Mouse (Mus musculus): ENCODE results near the gene Tex45. TPM values are rescaled to one million over a fixed set of nuclear protein-coding genes. Genes with fewer than 3 reads are reported as not detected.

Gene Tex45
- polyA plus RNA-seq, 1 experiment from 2014 or later = 0.61 TPM

DNA sequence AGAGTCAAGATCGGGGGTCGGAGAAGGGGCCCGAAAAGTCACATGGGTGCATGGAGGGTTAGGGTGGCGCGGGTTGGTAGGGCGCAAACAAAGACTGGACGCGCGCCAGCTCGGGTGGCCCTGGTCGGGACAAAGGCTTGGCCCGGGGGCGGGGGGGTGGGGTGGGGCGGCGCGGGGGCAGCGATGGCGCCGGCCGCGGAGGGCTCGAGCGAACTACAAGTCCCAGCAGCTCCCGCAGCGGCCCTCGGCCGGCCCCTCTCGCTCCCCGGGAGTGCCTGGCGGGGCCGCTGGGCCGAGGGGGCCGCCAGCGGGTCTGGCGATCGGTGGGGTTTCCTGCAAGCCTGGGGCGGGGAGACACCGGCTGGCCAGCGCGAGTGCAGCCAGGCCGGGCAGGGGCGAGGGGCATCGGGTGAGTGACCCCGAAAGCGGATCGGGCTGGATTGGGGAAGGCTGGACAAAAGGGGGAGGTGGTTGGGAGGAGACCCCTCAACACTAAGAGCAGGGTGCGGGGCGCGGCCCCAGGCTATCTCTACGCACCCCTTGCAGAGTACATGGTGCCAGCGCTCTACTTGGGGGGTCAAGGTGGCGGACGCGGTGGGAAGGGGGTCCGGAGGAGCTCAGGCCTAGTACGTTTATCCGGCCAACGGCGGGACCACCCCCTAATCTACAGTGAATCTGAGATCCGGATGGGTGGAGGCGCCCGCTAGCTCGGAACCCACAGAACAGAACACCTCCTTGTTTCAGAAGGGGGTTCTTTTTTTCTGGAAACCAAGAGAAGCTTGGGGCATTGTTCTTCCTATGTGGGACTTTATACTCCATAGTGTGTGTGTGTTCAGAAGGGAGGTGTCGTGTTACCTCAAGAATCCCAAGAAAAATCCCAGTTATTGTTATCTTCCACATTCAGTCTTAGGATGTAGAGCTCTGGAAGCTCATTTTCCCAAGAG lies 22.5 kb downstream of the Tex45 start, which contains the start of gene Zfp358:
Gene Zfp358, plus strand, starts transcription at position 238 of the 944 bp plus-strand sequence.
- under 1% methylated on average over 56 of the region's 64 CpGs for WGBS
- H3K4me1 ChIP-seq = peaks cover 33% of the 10 kb centered on the region
- H3K36me3 ChIP-seq = peaks cover 38% of the 10 kb centered on the region
- H3K27ac ChIP-seq (replicated peaks) = peak within 1 kb of the TSS; percentile 89
- H3K9ac ChIP-seq (replicated peaks) = peak within 1 kb of the TSS; percentile 99
- no peaks in the 10 kb centered on the region for H3K27me3 ChIP-seq (replicated peaks)
- ATAC-seq (ENCODE audit: low FRiP score) = peak; percentile 91
- H3K9me3 ChIP-seq (replicated peaks) = no peaks in the 10 kb centered on the region
- H3K4me3 ChIP-seq (replicated peaks) = peak within 1 kb of the TSS; percentile 78
- peak within 1 kb of the TSS; percentile 65 for H3K4me2 ChIP-seq

DNA sequence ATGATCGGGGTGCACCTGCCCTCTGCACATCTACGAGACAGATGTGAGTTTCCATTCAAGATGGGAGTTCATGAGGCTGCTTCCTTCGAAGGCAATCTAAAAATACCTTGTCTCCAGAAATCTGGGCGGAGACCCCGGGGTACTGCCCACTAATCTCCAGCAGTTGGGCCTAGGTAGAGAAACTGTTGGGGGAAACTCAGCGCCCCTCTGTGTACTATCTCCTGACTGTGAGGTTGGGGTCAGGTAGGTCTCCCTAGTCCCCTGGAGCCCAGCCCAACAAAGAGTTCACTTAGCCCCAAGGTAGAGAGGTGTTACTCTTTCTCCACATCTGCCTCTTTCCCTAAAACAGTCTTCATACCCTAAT lies 23.2 kb downstream of the Tex45 start:
- Histone ChIP-seq H3K27me3 (replicated peaks) (no peaks in the 10 kb centered on the region), H3K4me1 (peaks cover 35% of the 10 kb centered on the region), H3K4me3 (replicated peaks) (peak overlapping the region; percentile 78), H3K36me3 (peaks cover 39% of the 10 kb centered on the region), H3K9ac (replicated peaks) (peak overlapping the region; percentile 99), H3K9me3 (replicated peaks) (no peaks in the 10 kb centered on the region), H3K4me2 (peak overlapping the region; percentile 65), H3K27ac (replicated peaks) (peak overlapping the region; percentile 89)
- 39% methylated on average over 6 of the region's 6 CpGs for WGBS
- no peak for ATAC-seq (ENCODE audit: low FRiP score)

DNA sequence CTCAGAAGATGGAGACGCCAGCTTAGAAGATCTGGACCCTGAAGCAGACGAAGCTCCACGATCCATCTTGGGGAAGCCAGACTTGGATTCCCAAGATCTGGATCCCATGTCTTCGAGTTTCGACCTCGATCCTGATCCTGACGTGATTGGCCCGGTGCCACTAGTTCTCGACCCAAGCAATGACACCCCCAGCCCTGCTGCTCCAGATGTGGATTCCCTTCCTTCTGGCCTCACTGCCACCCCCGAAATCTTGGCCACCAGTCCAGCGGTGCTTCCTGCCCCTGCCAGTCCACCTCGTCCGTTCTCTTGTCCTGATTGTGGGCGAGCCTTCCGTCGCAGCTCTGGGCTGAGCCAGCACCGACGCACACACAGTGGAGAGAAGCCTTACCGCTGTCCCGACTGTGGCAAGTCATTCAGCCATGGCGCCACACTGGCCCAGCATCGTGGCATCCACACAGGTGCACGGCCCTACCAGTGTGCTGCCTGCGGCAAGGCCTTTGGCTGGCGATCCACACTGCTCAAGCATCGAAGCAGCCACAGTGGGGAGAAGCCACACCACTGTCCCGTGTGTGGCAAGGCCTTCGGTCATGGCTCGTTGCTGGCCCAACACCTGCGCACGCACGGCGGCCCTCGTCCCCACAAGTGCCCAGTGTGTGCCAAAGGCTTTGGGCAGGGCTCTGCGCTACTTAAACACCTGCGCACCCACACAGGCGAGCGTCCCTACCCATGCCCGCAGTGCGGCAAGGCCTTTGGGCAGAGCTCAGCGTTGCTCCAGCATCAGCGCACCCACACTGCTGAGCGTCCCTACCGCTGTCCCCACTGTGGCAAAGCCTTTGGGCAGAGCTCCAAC lies 25.1 kb downstream of the Tex45 start:
- Histone ChIP-seq H3K4me2 (no peak overlapping the region), H3K9me3 (replicated peaks) (no peaks in the 10 kb centered on the region), H3K36me3 (peaks cover 39% of the 10 kb centered on the region), H3K9ac (replicated peaks) (no peak overlapping the region), H3K27me3 (replicated peaks) (no peaks in the 10 kb centered on the region), H3K4me3 (replicated peaks) (no peak overlapping the region), H3K4me1 (peaks cover 43% of the 10 kb centered on the region), H3K27ac (replicated peaks) (no peak overlapping the region)
- 97% methylated on average over 44 of the region's 44 CpGs for WGBS
- ATAC-seq (ENCODE audit: low FRiP score) = no peak

DNA sequence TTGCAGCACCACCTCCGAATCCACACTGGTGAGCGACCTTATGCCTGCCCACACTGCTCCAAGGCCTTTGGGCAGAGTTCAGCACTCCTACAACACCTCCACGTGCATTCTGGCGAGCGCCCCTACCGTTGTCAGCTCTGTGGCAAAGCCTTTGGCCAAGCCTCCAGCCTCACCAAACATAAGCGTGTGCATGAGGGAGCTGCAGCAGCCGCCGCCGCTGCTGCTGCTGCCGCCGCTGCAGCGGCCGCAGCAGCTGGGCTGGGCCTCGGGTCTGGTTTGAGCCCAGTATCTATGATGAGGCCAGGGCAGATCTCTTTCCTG lies 25.7 kb downstream of the Tex45 start:
- Histone ChIP-seq H3K9me3 (replicated peaks) (no peaks in the 10 kb centered on the region), H3K27ac (replicated peaks) (no peak overlapping the region), H3K4me3 (replicated peaks) (no peak overlapping the region), H3K9ac (replicated peaks) (no peak overlapping the region), H3K36me3 (peaks cover 39% of the 10 kb centered on the region), H3K4me1 (peaks cover 49% of the 10 kb centered on the region), H3K4me2 (no peak overlapping the region), H3K27me3 (replicated peaks) (no peaks in the 10 kb centered on the region)
- ATAC-seq (ENCODE audit: low FRiP score) = no peak
- 94% methylated on average over 15 of the region's 15 CpGs for WGBS

DNA sequence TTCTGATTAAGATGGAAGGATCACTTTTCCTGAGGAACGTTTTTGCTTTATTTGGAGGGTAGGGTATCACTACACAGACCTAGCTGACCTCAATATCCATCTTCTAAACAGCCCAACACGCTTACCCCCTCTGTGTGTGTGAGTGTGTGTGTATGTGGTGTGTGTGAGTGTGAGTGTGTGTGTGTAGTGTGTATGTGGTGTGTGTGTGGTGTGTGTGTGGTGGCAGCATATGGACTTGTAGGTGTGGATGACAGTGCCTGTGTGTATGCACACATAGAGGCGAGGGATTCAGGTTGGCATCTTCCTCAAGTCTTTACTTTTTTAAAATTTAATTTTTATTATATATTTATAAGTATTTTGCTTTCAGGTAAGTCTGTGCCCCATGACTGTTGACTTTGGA lies 27.9 kb downstream of the Tex45 start:
- no peaks in the 10 kb centered on the region for H3K9me3 ChIP-seq (replicated peaks)
- peaks cover 59% of the 10 kb centered on the region for H3K4me1 ChIP-seq
- 97% methylated on average over 3 of the region's 3 CpGs for WGBS
- no peak overlapping the region for H3K4me3 ChIP-seq (replicated peaks)
- ATAC-seq (ENCODE audit: low FRiP score) = no peak
- no peak overlapping the region for H3K4me2 ChIP-seq
- H3K9ac ChIP-seq (replicated peaks) = no peak overlapping the region
- no peak overlapping the region for H3K27ac ChIP-seq (replicated peaks)
- H3K27me3 ChIP-seq (replicated peaks) = no peaks in the 10 kb centered on the region
- peaks cover 39% of the 10 kb centered on the region for H3K36me3 ChIP-seq

DNA sequence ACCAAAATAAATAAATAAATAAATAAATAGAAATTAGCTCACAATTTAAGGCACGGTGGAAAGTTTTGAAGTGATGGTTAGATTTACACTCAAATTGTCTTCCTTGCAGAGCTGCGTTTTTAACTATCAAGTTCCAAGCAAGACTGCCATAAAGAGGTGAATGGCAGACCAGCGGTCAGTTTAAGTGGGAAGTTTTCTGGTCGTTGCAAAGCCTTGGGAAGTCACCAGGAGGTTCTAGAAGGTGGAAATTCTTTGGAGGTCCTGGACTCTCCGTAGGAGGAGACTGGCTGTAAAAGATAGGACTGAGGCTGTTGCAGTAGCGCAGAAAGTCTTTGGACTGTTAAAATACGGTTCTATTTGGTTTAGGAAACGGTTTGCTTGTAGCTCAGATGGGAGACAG lies 29.1 kb downstream of the Tex45 start:
- Histone ChIP-seq H3K4me2 (peak overlapping the region; percentile 74), H3K9me3 (replicated peaks) (no peaks in the 10 kb centered on the region), H3K36me3 (peaks cover 38% of the 10 kb centered on the region), H3K27ac (replicated peaks) (peak overlapping the region; percentile 91), H3K27me3 (replicated peaks) (no peaks in the 10 kb centered on the region), H3K4me1 (peaks cover 49% of the 10 kb centered on the region), H3K9ac (replicated peaks) (peak overlapping the region; percentile 64), H3K4me3 (replicated peaks) (peak overlapping the region; percentile 89)
- 3% methylated on average over 8 of the region's 8 CpGs for WGBS
- ATAC-seq (ENCODE audit: low FRiP score) = no peak; the same call in 1 of the 2 replicates

DNA sequence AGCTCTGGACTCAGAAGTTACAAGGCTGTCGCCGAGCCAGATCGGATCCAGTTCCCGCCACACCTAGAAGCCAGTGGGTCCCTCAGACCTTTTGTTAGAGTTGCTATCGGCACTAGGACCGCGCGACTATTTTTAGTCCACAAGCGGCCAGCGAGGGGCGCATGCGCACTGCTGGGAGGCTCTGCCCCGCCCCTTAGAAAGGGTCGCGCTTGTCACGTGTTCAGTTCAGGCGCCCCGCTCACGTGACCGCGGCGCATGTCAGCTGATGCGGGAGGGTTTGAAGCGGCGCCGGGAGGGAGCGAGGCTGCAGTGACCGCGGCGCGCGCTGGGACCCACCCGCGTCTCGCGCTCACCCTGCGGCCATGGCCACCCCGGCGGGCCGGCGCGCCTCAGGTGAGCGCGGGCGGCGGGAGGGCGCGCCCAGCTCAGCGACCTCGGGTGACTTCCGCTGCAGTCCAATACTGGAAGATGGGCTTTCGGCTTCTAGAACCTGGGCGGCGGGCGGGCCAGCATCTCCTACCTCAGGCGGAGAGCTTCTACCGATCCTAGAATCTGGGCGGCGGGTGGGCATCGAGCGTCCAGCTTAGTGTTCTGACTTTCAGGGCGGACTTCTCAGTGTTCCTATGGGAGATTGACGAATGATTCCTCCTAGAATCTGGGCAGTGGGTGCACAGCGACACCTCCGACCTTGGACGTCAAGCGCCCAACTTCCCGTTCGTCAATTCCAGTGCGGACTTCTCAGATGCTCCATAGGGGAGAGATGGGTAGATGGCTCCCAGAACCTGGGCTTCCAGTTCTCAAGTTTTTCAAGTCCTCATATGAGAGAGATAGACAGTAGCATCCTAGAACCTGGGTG lies 29.8 kb downstream of the Tex45 start, which contains the start of gene Mcoln1:
Gene Mcoln1, plus strand, starts transcription at position 223 of the 856 bp plus-strand sequence.
- Histone ChIP-seq H3K4me3 (replicated peaks) (peak within 1 kb of the TSS; percentile 89), H3K36me3 (peaks cover 31% of the 10 kb centered on the region), H3K4me1 (peaks cover 47% of the 10 kb centered on the region), H3K27me3 (replicated peaks) (no peaks in the 10 kb centered on the region), H3K9me3 (replicated peaks) (no peaks in the 10 kb centered on the region), H3K4me2 (peak within 1 kb of the TSS; percentile 74), H3K9ac (replicated peaks) (peak within 1 kb of the TSS; percentile 86), H3K27ac (replicated peaks) (peak within 1 kb of the TSS; percentile 91)
- ATAC-seq (ENCODE audit: low FRiP score) = peak; percentile 91
- WGBS = under 1% methylated on average over 69 of the region's 70 CpGs

DNA sequence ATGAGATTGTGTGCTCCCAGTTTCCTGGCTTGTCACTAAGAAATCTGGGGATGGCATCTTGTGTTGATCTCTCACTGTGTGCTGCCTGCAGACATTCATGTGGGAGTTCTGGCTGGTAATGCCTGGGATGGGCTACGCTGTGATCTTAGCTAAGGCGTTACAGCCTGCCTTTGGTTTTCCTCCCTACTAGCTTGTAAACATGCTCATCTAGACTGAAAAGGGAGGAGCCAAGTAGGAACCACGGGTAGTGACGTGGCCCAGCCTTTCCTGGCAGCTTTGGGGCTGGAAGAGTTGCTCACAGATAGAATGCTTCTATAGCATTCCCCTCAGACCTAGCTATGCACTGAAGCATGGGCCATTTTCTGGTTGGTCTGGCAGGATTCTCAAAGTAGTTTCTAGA lies 31.6 kb downstream of the Tex45 start:
- 73% methylated on average over 4 of the region's 4 CpGs for WGBS

DNA sequence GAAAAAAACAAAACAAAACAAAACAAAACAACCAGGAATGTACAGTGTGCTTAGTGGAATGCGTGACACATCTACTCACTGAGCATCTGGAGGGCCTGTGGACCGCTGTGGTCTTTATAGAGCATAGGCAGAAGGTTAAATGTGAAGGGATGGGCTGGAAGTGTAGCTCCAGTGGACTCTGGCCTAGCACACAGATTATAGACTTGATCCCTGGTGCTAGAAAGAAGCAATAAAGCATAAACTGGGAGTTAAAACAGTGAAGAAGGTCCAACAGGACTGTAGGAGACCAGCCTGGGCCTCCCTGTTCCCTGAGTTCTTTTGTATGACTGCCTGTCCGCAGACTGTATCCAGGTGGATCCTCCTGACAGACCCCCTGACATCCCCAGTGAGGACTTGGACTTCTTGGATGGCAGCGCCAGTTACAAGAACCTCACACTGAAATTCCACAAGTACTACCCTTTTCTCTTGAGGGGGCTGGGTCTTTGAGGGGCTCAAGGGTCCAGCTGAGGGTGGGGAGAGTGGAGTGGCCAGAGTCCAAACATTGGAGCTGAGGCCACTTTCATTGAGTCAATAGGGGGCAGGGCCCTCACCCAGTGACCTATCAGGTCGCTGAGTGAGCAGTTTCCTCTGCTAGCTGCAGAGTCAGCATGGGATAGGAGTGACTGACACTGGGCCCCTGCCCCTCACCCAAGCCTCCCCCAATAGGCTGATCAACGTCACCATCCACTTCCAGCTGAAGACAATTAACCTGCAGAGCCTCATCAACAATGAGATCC lies 37.5 kb downstream of the Tex45 start:
- H3K36me3 ChIP-seq = peaks cover 71% of the 10 kb centered on the region
- no peak overlapping the region for H3K4me3 ChIP-seq (replicated peaks)
- 88% methylated on average over 6 of the region's 6 CpGs for WGBS
- no peaks in the 10 kb centered on the region for H3K9me3 ChIP-seq (replicated peaks)
- no peak overlapping the region for H3K9ac ChIP-seq (replicated peaks)
- H3K4me1 ChIP-seq = no peaks in the 10 kb centered on the region
- no peak overlapping the region for H3K4me2 ChIP-seq
- ATAC-seq (ENCODE audit: low FRiP score) = no peak
- no peak overlapping the region for H3K27ac ChIP-seq (replicated peaks)
- H3K27me3 ChIP-seq (replicated peaks) = no peaks in the 10 kb centered on the region

More for the DNA sequence above, 31.6 kb downstream of the Tex45 start:
- H3K9ac ChIP-seq (replicated peaks) = no peak overlapping the region
- no peak overlapping the region for H3K4me3 ChIP-seq (replicated peaks)
- H3K27ac ChIP-seq (replicated peaks) = no peak overlapping the region
- no peaks in the 10 kb centered on the region for H3K9me3 ChIP-seq (replicated peaks)
- peaks cover 27% of the 10 kb centered on the region for H3K36me3 ChIP-seq
- ATAC-seq (ENCODE audit: low FRiP score) = no peak
- peak overlapping the region; percentile 19; the same call in 1 of the 2 replicates for H3K4me2 ChIP-seq
- no peaks in the 10 kb centered on the region for H3K27me3 ChIP-seq (replicated peaks)
- peaks cover 33% of the 10 kb centered on the region for H3K4me1 ChIP-seq

DNA sequence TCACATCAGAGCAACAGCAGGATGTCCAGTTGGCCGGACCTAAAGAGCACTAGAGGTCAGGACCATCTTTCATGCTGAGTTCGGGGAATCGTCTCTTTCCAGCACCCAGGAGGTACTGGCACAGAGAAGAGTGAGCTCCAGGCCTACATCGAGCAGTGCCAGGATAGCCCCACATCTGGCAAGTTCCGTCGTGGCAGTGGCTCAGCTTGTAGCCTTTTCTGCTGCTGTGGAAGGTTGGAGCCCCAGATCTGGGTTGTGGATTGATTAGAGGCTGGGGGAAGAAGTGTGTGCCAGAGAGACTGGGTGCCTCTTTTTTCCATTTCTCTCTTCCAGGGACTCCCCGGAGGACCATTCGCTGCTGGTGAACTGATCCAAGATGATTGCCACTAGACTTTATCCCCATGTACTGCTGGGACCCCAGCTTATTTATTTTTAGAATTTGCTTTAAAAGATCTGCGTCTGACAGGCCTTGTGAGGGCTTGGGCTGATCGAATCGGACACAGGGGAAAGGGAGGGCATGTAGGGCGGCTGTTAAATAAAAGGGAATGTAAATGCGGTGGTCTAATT lies 44.1 kb downstream of the Tex45 start:
- peak overlapping the region; percentile 64 for H3K9ac ChIP-seq (replicated peaks)
- H3K9me3 ChIP-seq (replicated peaks) = no peaks in the 10 kb centered on the region
- peak overlapping the region; percentile 68 for H3K4me3 ChIP-seq (replicated peaks)
- 32% methylated on average over 13 of the region's 13 CpGs for WGBS
- peak overlapping the region; percentile 87 for H3K27ac ChIP-seq (replicated peaks)
- H3K27me3 ChIP-seq (replicated peaks) = no peaks in the 10 kb centered on the region
- peaks cover 23% of the 10 kb centered on the region for H3K4me1 ChIP-seq
- peaks cover 42% of the 10 kb centered on the region for H3K36me3 ChIP-seq
- no peak; the same call in 1 of the 2 replicates for ATAC-seq (ENCODE audit: low FRiP score)
- H3K4me2 ChIP-seq = peak overlapping the region; percentile 83
